Mouse (Mus musculus): ENCODE results near the gene Nfkbil1. TPM values are rescaled to one million over a fixed set of nuclear protein-coding genes. Genes with fewer than 3 reads are reported as not detected.

Nfkbil1 gene
- polyA plus RNA-seq, 1 experiment from 2014 or later = 11.6 TPM

DNA sequence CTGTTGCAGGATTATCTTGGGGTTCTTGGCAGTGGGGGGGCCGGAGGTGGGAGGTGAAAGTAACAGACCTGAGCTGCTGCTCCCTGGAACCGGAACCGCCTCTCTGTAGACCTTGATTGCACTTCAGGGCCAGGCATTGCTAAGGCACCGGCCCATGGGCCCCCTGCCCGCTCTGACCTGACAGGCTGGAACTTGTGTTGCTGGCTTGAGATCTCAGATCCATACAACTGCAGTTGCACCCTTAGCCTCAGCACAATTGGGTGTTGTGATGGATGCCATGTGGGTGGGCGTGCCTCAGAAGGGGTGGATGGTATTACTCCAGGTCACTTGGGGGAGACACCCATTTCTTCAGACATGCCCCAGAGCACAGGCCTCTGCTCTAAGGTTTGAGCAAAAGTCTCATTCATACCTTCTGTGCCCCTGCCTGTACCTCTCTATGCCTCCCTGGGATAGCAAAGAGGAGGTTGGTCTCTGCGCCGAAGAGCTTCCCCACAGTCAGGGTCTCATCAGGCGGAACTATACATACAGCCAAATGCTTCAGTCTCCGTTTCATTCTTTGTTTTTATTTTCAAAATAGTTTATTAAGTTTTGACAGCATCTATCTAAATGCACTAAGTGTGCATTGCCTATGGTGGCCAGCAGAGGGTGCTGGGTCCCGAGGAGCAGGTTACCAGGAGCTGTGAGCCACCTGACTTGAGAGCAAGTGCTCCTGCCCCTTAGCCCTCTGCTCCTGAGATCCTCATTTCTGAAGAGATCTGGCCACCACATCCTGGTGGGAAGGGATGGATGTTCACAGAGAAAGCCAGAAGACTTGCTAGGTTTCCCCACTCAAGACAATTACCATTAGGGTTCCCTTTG lies 18.9 kb upstream of the Nfkbil1 start:
- 0 out of 2 replicates have a peak, but pooled peaks have one; percentile 33 for ATAC-seq (ENCODE audit: low FRiP score, low TSS enrichment)
- Histone ChIP-seq H3K4me2 (replicated peaks; ENCODE audit: low read depth, low read length) (no peak overlapping the region), H3K27me3 (ENCODE audit: insufficient read depth, low read length) (no peaks in the 10 kb centered on the region), H3K4me3 (ENCODE audit: low read length) (no peak overlapping the region), H3K27ac (ENCODE audit: low read length) (no peak overlapping the region), H3K9me3 (ENCODE audit: low read length) (no peaks in the 10 kb centered on the region), H3K36me3 (ENCODE audit: insufficient read depth, low read length) (peaks cover 43% of the 10 kb centered on the region), H3K4me1 (ENCODE audit: insufficient read depth, low read length) (no peaks in the 10 kb centered on the region), H3K9ac (replicated peaks; ENCODE audit: low read length) (no peak overlapping the region)
- WGBS = 53% methylated on average over 11 of the region's 11 CpGs

DNA sequence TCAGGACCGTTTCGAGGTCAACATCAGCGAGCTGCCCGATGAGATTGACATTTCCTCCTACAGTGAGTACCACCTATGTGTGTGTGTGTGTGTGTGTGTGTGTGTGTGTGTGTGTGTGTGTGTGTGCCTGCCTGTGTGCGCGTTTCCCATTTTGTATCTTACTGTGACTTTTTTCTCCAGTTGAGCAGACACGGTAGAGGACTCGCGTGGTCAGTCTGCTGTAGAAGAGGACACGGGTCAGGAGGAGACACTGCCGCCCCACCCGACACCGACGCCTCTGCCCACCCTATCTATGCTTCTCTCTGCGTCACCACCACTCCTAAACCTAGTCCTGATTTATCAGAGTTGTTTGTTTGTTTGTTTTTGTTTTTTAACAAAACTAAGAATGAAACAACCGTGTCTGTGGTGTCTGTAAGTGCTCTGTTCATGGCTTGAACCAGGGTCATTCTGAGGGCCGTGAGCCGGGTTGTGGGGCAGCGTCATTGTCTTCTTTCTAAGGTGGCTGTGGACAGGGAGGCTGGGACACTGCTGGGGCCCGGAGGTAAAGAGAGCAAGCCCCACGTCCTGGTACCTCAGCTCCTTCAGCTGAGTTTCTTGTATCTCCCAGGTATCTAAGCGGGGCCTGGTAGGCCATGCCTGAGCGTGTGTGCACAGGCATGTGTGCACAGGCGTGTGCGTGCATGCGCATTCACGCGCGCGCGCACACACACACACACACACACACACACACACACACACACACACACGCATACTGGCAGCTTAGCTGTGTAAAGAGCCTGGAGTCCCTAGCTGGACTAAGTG lies 17.9 kb upstream of the Nfkbil1 start:
- H3K9ac ChIP-seq (replicated peaks; ENCODE audit: low read length) = no peak overlapping the region
- 0 out of 2 replicates have a peak, but pooled peaks cover 5% of the 10 kb centered on the region for H3K4me1 ChIP-seq (ENCODE audit: insufficient read depth, low read length)
- ATAC-seq (ENCODE audit: low FRiP score, low TSS enrichment) = 0 out of 2 replicates have a peak, but pooled peaks have one; percentile 2
- H3K27me3 ChIP-seq (ENCODE audit: insufficient read depth, low read length) = no peaks in the 10 kb centered on the region
- H3K4me2 ChIP-seq (replicated peaks; ENCODE audit: low read depth, low read length) = no peak overlapping the region
- no peaks in the 10 kb centered on the region for H3K9me3 ChIP-seq (ENCODE audit: low read length)
- WGBS = 82% methylated on average over 32 of the region's 32 CpGs
- no peak overlapping the region for H3K4me3 ChIP-seq (ENCODE audit: low read length)
- no peak overlapping the region for H3K27ac ChIP-seq (ENCODE audit: low read length)
- peaks cover 53% of the 10 kb centered on the region for H3K36me3 ChIP-seq (ENCODE audit: insufficient read depth, low read length)

DNA sequence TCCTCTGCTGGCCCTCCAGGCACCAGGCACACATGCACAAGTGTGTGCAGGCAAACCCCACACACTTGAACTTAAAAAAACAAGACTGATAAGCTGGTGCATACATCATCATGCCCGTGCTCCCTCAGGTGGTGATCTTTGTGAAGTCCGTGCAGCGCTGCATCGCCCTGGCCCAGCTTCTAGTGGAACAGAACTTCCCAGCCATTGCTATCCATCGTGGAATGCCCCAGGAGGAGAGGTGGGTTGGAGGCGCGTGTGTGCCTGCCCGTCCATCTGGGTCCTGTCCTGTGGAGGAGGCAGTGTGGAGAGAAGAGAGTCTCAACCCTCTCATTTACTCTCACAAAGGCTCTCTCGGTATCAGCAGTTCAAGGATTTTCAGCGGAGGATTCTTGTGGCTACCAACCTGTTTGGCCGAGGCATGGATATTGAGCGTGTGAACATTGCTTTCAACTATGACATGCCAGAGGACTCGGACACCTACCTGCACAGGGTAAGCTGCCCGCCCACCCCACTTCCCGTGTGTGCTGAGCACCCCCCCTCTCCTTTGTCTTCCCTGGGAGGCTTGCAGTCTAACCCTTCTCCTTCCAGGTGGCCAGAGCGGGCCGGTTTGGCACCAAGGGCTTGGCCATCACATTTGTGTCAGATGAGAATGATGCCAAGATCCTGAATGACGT lies 17.2 kb upstream of the Nfkbil1 start:
- H3K4me2 ChIP-seq (replicated peaks; ENCODE audit: low read depth, low read length) = no peak overlapping the region
- H3K27ac ChIP-seq (ENCODE audit: low read length) = no peak overlapping the region
- H3K27me3 ChIP-seq (ENCODE audit: insufficient read depth, low read length) = no peaks in the 10 kb centered on the region
- H3K9ac ChIP-seq (replicated peaks; ENCODE audit: low read length) = no peak overlapping the region
- peaks cover 9% of the 10 kb centered on the region; the same call in 1 of the 2 replicates for H3K4me1 ChIP-seq (ENCODE audit: insufficient read depth, low read length)
- no peak overlapping the region for H3K4me3 ChIP-seq (ENCODE audit: low read length)
- WGBS = 84% methylated on average over 18 of the region's 18 CpGs
- no peaks in the 10 kb centered on the region for H3K9me3 ChIP-seq (ENCODE audit: low read length)
- H3K36me3 ChIP-seq (ENCODE audit: insufficient read depth, low read length) = peaks cover 59% of the 10 kb centered on the region
- no peak for ATAC-seq (ENCODE audit: low FRiP score, low TSS enrichment)

DNA sequence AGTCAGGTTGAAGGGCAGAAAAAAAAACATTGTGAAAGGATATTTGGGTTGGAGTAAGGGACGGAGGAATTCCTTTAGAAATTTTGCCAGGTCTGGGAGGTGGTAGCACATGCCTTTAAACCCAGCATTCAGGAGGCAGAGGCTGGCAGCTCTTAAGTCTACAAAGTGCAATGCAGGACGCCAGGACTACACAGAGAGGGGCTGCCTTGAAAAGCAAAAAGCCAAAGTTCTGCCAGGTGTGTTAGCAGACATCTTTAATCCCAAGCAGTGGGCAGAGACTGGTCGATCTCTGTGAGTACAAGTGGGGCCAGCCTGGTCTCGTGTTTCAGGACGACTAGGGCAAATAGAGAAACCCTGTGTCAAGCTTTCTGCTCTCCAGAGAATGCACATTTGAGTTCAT lies 16.4 kb upstream of the Nfkbil1 start:
- no peak overlapping the region for H3K4me3 ChIP-seq (ENCODE audit: low read length)
- no peak overlapping the region for H3K9ac ChIP-seq (replicated peaks; ENCODE audit: low read length)
- H3K4me1 ChIP-seq (ENCODE audit: insufficient read depth, low read length) = peaks cover 16% of the 10 kb centered on the region; the same call in 1 of the 2 replicates
- no peak overlapping the region for H3K27ac ChIP-seq (ENCODE audit: low read length)
- peaks cover 67% of the 10 kb centered on the region for H3K36me3 ChIP-seq (ENCODE audit: insufficient read depth, low read length)
- WGBS = 83% methylated on average over 5 of the region's 5 CpGs
- H3K9me3 ChIP-seq (ENCODE audit: low read length) = no peaks in the 10 kb centered on the region
- H3K4me2 ChIP-seq (replicated peaks; ENCODE audit: low read depth, low read length) = no peak overlapping the region
- ATAC-seq (ENCODE audit: low FRiP score, low TSS enrichment) = no peak
- H3K27me3 ChIP-seq (ENCODE audit: insufficient read depth, low read length) = no peaks in the 10 kb centered on the region

DNA sequence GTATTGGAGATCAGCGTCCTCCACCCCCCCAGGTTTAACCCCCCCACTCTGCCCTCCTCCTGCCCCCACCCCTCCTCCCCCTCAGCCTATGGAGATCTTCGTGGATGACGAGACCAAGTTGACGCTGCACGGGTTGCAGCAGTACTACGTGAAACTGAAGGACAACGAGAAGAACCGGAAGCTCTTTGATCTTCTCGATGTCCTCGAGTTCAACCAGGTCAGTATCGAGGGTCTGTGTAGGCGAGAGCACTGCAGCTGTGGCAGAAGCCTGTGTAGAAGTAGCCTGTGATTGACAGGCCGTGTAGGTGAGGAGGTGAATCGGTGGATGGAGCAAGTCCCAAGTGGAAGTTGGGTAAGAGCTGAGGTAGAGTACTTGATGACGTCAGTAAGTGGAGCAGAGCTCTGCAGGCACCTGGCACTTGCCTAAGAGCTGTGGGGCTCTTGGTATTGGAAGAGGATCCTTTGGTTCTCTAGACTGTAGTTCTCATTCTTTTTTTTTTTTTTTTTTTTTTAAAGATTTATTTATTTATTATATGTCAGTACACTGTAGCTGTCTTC lies 15.6 kb upstream of the Nfkbil1 start:
- Histone ChIP-seq H3K36me3 (ENCODE audit: insufficient read depth, low read length) (peaks cover 75% of the 10 kb centered on the region), H3K4me1 (ENCODE audit: insufficient read depth, low read length) (peaks cover 22% of the 10 kb centered on the region), H3K9ac (replicated peaks; ENCODE audit: low read length) (no peak overlapping the region), H3K4me3 (ENCODE audit: low read length) (no peak overlapping the region), H3K9me3 (ENCODE audit: low read length) (no peaks in the 10 kb centered on the region), H3K27ac (ENCODE audit: low read length) (no peak overlapping the region), H3K4me2 (replicated peaks; ENCODE audit: low read depth, low read length) (no peak overlapping the region), H3K27me3 (ENCODE audit: insufficient read depth, low read length) (no peaks in the 10 kb centered on the region)
- 77% methylated on average over 15 of the region's 15 CpGs for WGBS
- ATAC-seq (ENCODE audit: low FRiP score, low TSS enrichment) = no peak

DNA sequence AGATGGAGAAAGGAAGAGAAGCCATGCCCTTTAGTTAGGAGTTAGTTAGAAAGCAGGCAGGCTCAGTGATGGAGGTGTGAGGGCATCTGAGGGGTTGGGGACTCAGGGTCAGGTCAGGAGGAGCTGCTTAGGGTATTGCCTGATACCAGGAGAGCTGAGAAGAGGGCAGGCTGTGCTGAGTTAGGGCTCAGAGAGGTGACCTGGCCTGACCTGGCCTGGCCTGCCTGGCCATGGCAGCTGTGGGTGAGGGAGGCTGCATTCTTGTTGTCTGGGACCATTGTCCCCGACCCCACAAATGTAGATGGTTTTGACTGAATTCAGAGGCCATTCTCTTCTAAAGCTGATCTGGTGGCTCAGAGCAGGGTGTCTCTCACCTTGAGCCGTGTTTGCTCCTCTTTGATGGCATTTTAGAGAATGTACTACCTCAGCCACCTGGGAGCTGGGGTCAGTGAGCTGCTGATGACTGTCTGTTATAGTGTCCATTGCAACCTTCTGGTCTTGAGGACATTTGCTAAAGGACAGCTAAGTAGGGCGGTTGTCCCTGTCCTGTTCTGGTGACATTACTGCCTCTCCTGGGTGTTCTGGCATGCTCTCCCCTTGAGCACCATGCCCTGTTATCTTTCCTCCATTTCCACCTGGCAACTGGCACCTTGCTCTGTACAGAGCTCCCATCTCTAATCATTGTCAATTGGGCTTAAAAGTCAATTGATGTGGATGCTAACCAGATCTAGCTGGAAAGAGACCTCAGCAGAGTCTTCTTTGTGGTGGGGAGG lies 14.9 kb upstream of the Nfkbil1 start:
- H3K4me3 ChIP-seq (ENCODE audit: low read length) = no peak overlapping the region
- H3K9me3 ChIP-seq (ENCODE audit: low read length) = no peaks in the 10 kb centered on the region
- H3K27ac ChIP-seq (ENCODE audit: low read length) = no peak overlapping the region
- H3K27me3 ChIP-seq (ENCODE audit: insufficient read depth, low read length) = no peaks in the 10 kb centered on the region
- ATAC-seq (ENCODE audit: low FRiP score, low TSS enrichment) = no peak
- peaks cover 29% of the 10 kb centered on the region for H3K4me1 ChIP-seq (ENCODE audit: insufficient read depth, low read length)
- H3K9ac ChIP-seq (replicated peaks; ENCODE audit: low read length) = no peak overlapping the region
- peaks cover 82% of the 10 kb centered on the region for H3K36me3 ChIP-seq (ENCODE audit: insufficient read depth, low read length)
- no peak overlapping the region for H3K4me2 ChIP-seq (replicated peaks; ENCODE audit: low read depth, low read length)
- 80% methylated on average over 3 of the region's 3 CpGs for WGBS

DNA sequence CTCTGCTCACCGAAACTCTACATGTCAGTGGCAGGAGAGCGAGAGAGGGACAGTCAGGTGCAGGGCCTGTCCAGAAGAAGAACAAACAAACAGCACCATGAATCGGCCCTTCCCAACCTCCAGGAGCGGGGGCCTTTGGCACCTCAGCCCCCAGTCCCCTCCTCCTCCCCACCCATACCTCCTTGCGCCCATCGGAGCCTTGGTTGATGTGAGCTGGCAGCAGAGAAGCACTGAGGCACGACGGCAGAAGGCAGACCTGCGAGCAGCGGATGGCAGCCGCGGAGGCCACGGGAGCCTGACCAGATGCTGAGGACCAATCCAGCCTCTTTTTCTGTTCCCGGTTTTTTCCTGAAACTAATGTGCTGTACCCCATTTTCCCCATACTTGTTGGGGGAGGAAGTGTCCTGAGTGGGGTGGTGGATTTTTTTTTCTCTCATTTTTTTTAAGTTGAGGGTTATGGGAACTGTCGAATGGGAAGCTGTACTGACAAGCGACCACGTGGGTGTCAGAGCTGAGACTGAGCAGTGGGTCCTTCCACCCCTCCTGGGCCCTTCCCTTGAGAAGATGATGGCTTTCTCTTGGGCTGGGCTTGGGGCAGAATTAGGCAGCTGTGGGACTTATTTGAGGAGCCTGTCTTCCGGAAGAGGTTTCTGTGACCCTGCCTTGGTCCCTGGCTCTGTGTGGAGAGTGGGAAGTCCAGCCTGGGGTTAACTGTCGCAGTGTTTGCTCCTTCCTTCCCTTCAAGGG lies 14.0 kb upstream of the Nfkbil1 start:
- H3K9ac ChIP-seq (replicated peaks; ENCODE audit: low read length) = no peak overlapping the region
- H3K4me3 ChIP-seq (ENCODE audit: low read length) = no peak overlapping the region
- WGBS = 63% methylated on average over 19 of the region's 19 CpGs
- H3K4me2 ChIP-seq (replicated peaks; ENCODE audit: low read depth, low read length) = no peak overlapping the region
- no peaks in the 10 kb centered on the region for H3K9me3 ChIP-seq (ENCODE audit: low read length)
- ATAC-seq (ENCODE audit: low FRiP score, low TSS enrichment) = no peak
- peaks cover 38% of the 10 kb centered on the region for H3K4me1 ChIP-seq (ENCODE audit: insufficient read depth, low read length)
- H3K27me3 ChIP-seq (ENCODE audit: insufficient read depth, low read length) = no peaks in the 10 kb centered on the region
- no peak overlapping the region for H3K27ac ChIP-seq (ENCODE audit: low read length)
- H3K36me3 ChIP-seq (ENCODE audit: insufficient read depth, low read length) = peaks cover 90% of the 10 kb centered on the region

DNA sequence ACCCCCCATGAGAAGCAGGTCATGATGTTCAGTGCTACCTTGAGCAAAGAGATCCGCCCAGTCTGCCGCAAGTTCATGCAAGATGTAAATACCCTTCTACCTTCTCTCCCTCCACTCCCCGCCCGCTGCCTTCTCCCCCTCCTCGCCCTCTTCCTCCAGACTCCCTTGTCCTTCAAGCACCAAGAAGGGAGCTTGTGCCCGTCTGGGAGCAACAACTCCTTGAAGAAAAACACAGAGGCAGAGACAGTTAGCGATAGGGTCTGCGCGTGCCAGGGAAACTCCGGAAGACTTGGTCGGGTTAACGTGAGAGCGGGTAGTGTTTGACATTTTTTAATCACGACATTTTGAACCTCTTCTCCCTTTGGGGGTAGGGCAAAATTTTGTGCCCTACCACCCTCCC lies 13.4 kb upstream of the Nfkbil1 start:
- Histone ChIP-seq H3K4me1 (ENCODE audit: insufficient read depth, low read length) (peaks cover 44% of the 10 kb centered on the region), H3K36me3 (ENCODE audit: insufficient read depth, low read length) (peaks cover 94% of the 10 kb centered on the region), H3K4me3 (ENCODE audit: low read length) (no peak overlapping the region), H3K4me2 (replicated peaks; ENCODE audit: low read depth, low read length) (no peak overlapping the region), H3K9ac (replicated peaks; ENCODE audit: low read length) (no peak overlapping the region), H3K27ac (ENCODE audit: low read length) (no peak overlapping the region), H3K27me3 (ENCODE audit: insufficient read depth, low read length) (no peaks in the 10 kb centered on the region), H3K9me3 (ENCODE audit: low read length) (no peaks in the 10 kb centered on the region)
- no peak for ATAC-seq (ENCODE audit: low FRiP score, low TSS enrichment)
- 74% methylated on average over 14 of the region's 14 CpGs for WGBS

Measured in kidney, embryonic 16.5 days (tissue).